Mouse (Mus musculus) cerebellum, postnatal 14 days (tissue): Measurements from ENCODE around the gene Slc2a12.

Experiments used
- DNase-seq, 2 experiments: peaks; one replicate each; pipeline ENCODE4 v3.0.0; 2021; ENCODE audit warnings: mixed read lengths in 2 of 2

The Slc2a12 gene

GRCm38 (mm10) chr10:22730992-22731271, 86.1 kb downstream of the Slc2a12 start:
- no peak for DNase-seq

- peak; percentile 93 to 95 for DNase-seq
Observed at GRCm38 (mm10) chr10:22731272-22732093, 86.7 kb downstream of the Slc2a12 start, which contains the start of gene Tbpl1. Tbpl1 (minus strand) TSS chr10:22731938.

- no peak for DNase-seq
Observed at GRCm38 (mm10) chr10:22732181-22732580, 87.4 kb downstream of the Slc2a12 start.

GRCm38 (mm10) chr10:22745922-22746321, 101.1 kb downstream of the Slc2a12 start:
- DNase-seq = no peak

- peak; percentile 84 to 91 for DNase-seq
Observed at GRCm38 (mm10) chr10:22746334-22747322, 101.8 kb downstream of the Slc2a12 start.

GRCm38 (mm10) chr10:22751175-22751682, 106.4 kb downstream of the Slc2a12 start:
- no peak for DNase-seq
